Mouse (Mus musculus) limb, embryonic 13.5 days (tissue): Measurements from ENCODE around the gene Cask. TPM values are rescaled to one million over a fixed set of nuclear protein-coding genes. Genes with fewer than 3 reads are reported as not detected.
A peak's percentile ranks its signal among the peaks of the same experiment; 100 is the strongest.

Experiments
- ATAC-seq: fragments of 200-750 bp; cut with Nextera tagmentation; 2 replicates; pipeline ENCODE4 v1.8.0; 2017; ENCODE audit warnings: low read depth, moderate number of reproducible peaks, moderate TSS enrichment; ENCODE audit not compliant: low FRiP score
- H3K27ac ChIP-seq: fragments of 300-500 bp; sonication (generic); 2 replicates; pipeline ENCODE4 v1.5.1; 2015; ENCODE audit warnings: inconsistent platforms, mild to moderate bottlenecking, moderate library complexity
- H3K27me3 ChIP-seq: fragments of 300-500 bp; sonication (generic); 2 replicates; pipeline ENCODE4 v1.6.1; 2015; ENCODE audit warnings: mild to moderate bottlenecking, inconsistent platforms
- H3K36me3 ChIP-seq: fragments of 300-500 bp; sonication (generic); 2 replicates; pipeline ENCODE4 v1.6.1; 2015; ENCODE audit warnings: inconsistent platforms, mild to moderate bottlenecking, moderate library complexity
- H3K4me1 ChIP-seq: fragments of 300-500 bp; sonication (generic); 2 replicates; pipeline ENCODE4 v1.6.1; 2015; ENCODE audit warnings: inconsistent platforms
- H3K4me2 ChIP-seq: fragments of 300-500 bp; sonication (generic); replicated peaks from 2 replicates; pipeline ENCODE4 v1.6.1; 2015; ENCODE audit warnings: inconsistent platforms, mild to moderate bottlenecking, moderate library complexity
- H3K4me3 ChIP-seq: fragments of 300-500 bp; sonication (generic); 2 replicates; pipeline ENCODE4 v1.5.1; 2015; ENCODE audit warnings: moderate library complexity, mild to moderate bottlenecking, inconsistent platforms
- H3K9ac ChIP-seq: fragments of 300-500 bp; sonication (generic); 2 replicates; pipeline ENCODE4 v1.6.1; 2015; ENCODE audit warnings: mild to moderate bottlenecking, inconsistent platforms
- H3K9me3 ChIP-seq: fragments of 300-500 bp; sonication (generic); 2 replicates; pipeline ENCODE4 v1.6.1; 2016; ENCODE audit warnings: inconsistent platforms
- WGBS: fragments of 180-500 bp; shearing (Covaris S2); methylation state at CpG from one replicate; pipeline ENCODE4 v1.1.7; 2015; 5-methylcytosine and 5-hydroxymethylcytosine counted together
- polyA plus RNA-seq: library from polyadenylated mRNA; unstranded; fragments of >200 nt; fragmentation: Nextera tagmentation; extraction: Ambion mirVana; gene quantifications from 2 replicates; pipeline ENCODE4 v1.2.1, GENCODE M21; 2015

The Cask gene
- polyA plus RNA-seq, 1 experiment from 2014 or later = 20.4 TPM

DNA sequence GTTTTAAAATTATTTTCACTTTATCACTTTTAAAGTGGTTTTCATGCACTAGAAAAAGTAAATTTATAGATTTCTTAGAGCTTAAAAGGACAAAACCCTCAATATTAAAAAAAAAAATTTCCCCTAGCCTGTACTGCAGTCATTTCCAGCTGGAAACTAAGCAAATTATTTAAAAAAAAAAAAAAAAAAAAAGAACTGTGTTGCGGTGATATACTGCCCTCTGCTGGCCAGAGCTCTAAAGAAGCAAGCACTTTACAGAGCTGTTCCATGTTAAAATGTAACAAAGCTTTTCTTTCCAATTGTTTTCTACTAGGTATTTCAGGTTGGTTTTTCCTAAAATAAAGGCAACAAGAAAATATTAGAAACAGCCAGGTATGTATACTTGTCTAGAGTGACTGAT lies 194.4 kb downstream of the Cask start:
- Histone ChIP-seq H3K36me3 (no peaks in the 10 kb centered on the region), H3K9ac (no peak overlapping the region), H3K27ac (no peak overlapping the region), H3K27me3 (no peaks in the 10 kb centered on the region), H3K4me1 (peaks cover 8% of the 10 kb centered on the region; the same call in 1 of the 2 replicates), H3K9me3 (no peaks in the 10 kb centered on the region), H3K4me2 (no peak overlapping the region), H3K4me3 (no peak overlapping the region)
- no peak for ATAC-seq
- 21% methylated on average over 1 of the region's 1 CpGs for WGBS

DNA sequence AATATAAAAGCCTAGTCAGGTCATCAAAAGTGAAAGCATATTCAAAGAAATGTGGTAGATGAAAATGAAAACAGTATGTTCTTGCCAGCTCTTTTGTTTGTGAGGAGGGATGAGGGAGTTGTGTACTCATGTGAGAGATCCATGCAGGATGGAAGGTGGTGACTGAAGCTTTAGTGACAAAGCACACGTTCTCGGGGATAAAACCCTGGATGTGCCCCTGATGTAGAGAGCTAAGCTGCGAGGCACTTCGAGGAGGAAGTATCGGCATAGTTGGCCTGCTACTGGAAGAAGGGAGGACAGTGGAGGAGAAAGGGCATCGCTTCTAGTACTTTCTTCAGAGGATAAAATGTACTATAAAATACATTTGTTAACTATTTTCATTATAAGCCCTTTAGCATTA lies 195.3 kb downstream of the Cask start:
- 71% methylated on average over 6 of the region's 6 CpGs for WGBS
- Histone ChIP-seq H3K27ac (0 out of 2 replicates have a peak overlapping the region, but pooled peaks have one; percentile 15), H3K4me2 (no peak overlapping the region), H3K4me3 (no peak overlapping the region), H3K36me3 (no peaks in the 10 kb centered on the region), H3K4me1 (peaks cover 8% of the 10 kb centered on the region; the same call in 1 of the 2 replicates), H3K9me3 (no peaks in the 10 kb centered on the region), H3K9ac (no peak overlapping the region), H3K27me3 (no peaks in the 10 kb centered on the region)
- ATAC-seq = no peak

GRCm38 (mm10) chrX:13655005-13655421 lies 196.2 kb downstream of the Cask start:
- no peak overlapping the region for H3K4me2 ChIP-seq
- no peaks in the 10 kb centered on the region for H3K36me3 ChIP-seq
- ATAC-seq = no peak
- H3K4me3 ChIP-seq = no peak overlapping the region
- H3K27me3 ChIP-seq = no peaks in the 10 kb centered on the region
- WGBS = 83% methylated on average over 3 of the region's 3 CpGs
- H3K9me3 ChIP-seq = no peaks in the 10 kb centered on the region
- no peak overlapping the region for H3K27ac ChIP-seq
- no peak overlapping the region for H3K9ac ChIP-seq
- H3K4me1 ChIP-seq = peaks cover 8% of the 10 kb centered on the region; the same call in 1 of the 2 replicates

DNA sequence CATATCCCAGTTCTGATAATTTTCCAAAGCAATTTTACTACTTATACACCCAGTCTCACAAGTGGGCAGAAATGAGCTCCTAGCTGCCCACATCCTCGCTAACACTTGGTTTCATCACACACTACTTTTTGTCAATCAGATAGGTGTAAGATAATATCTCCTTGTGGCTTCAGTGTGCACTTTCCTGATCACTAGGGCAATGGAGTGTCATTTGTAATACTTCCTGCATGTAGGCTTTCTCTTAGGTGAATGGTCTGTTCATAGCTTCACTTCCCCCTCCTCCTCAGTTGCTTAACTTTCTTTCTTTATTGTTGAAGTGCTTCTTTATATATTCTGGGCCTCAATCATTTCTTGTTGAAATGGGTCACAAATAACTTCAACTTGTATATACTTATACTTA lies 198.9 kb downstream of the Cask start:
- no peak overlapping the region for H3K27ac ChIP-seq
- H3K36me3 ChIP-seq = no peaks in the 10 kb centered on the region
- no peak for ATAC-seq
- no peak overlapping the region for H3K9ac ChIP-seq
- 89% methylated on average over 1 of the region's 1 CpGs for WGBS
- no peak overlapping the region for H3K4me3 ChIP-seq
- no peaks in the 10 kb centered on the region for H3K27me3 ChIP-seq
- H3K4me1 ChIP-seq = peaks cover 8% of the 10 kb centered on the region; the same call in 1 of the 2 replicates
- H3K4me2 ChIP-seq = no peak overlapping the region
- no peaks in the 10 kb centered on the region for H3K9me3 ChIP-seq

GRCm38 (mm10) chrX:13651889-13652288 lies 199.3 kb downstream of the Cask start:
- Histone ChIP-seq H3K4me1 (peaks cover 8% of the 10 kb centered on the region; the same call in 1 of the 2 replicates), H3K4me2 (no peak overlapping the region), H3K36me3 (no peaks in the 10 kb centered on the region), H3K9me3 (no peaks in the 10 kb centered on the region), H3K9ac (no peak overlapping the region), H3K4me3 (no peak overlapping the region), H3K27me3 (no peaks in the 10 kb centered on the region), H3K27ac (no peak overlapping the region)
- ATAC-seq = no peak
- WGBS = 83% methylated on average over 2 of the region's 2 CpGs

DNA sequence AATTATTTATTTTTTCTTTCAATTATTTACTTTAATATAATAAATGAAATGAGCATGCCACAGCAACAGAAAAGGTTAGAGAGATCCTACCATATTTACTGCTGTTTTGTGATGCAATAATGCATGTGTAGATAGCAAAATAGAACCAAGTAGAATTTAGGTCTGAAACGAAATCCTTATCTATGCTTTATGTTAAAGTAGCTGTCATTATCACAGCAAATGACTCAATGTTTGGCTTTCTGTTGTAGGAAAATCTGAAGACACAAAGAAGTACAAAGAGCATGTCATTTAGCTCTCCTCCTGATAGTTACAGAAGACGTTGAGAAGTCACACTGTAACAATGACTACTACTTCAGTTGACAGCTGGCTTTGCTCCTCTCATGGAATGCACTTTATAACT lies 212.3 kb downstream of the Cask start:
- ATAC-seq = no peak

GRCm38 (mm10) chrX:13636398-13636797 lies 214.8 kb downstream of the Cask start:
- Histone ChIP-seq H3K9me3 (no peaks in the 10 kb centered on the region), H3K9ac (no peak overlapping the region), H3K36me3 (no peaks in the 10 kb centered on the region), H3K27ac (no peak overlapping the region), H3K27me3 (no peaks in the 10 kb centered on the region), H3K4me3 (no peak overlapping the region), H3K4me1 (no peaks in the 10 kb centered on the region), H3K4me2 (no peak overlapping the region)
- no peak for ATAC-seq
- 89% methylated on average over 1 of the region's 1 CpGs for WGBS

More for the DNA sequence above, 212.3 kb downstream of the Cask start:
- H3K27me3 ChIP-seq = no peaks in the 10 kb centered on the region
- no peak overlapping the region for H3K4me3 ChIP-seq
- H3K36me3 ChIP-seq = no peaks in the 10 kb centered on the region
- H3K4me1 ChIP-seq = no peaks in the 10 kb centered on the region
- WGBS = 65% methylated on average over 2 of the region's 2 CpGs
- no peak overlapping the region for H3K4me2 ChIP-seq
- no peaks in the 10 kb centered on the region for H3K9me3 ChIP-seq
- H3K9ac ChIP-seq = no peak overlapping the region
- H3K27ac ChIP-seq = no peak overlapping the region

- H3K27me3 ChIP-seq = no peaks in the 10 kb centered on the region
- H3K9me3 ChIP-seq = no peaks in the 10 kb centered on the region
- no peaks in the 10 kb centered on the region for H3K36me3 ChIP-seq
- no peaks in the 10 kb centered on the region for H3K4me1 ChIP-seq
- H3K4me3 ChIP-seq = no peak within 1 kb of the TSS
- ATAC-seq = no peak
- WGBS = 69% methylated on average over 5 of the region's 5 CpGs
- H3K27ac ChIP-seq = no peak within 1 kb of the TSS
- no peak within 1 kb of the TSS for H3K9ac ChIP-seq
- H3K4me2 ChIP-seq = no peak within 1 kb of the TSS
Observed at GRCm38 (mm10) chrX:13631599-13632283, 219.4 kb downstream of the Cask start, which contains the start of gene Gpr34. TSS of gene Gpr34 (plus strand) at chrX:13632089.

- Histone ChIP-seq H3K36me3 (no peaks in the 10 kb centered on the region), H3K9ac (no peak overlapping the region), H3K27ac (no peak overlapping the region), H3K4me3 (no peak overlapping the region), H3K4me2 (no peak overlapping the region), H3K9me3 (no peaks in the 10 kb centered on the region), H3K27me3 (no peaks in the 10 kb centered on the region), H3K4me1 (no peaks in the 10 kb centered on the region)
- 81% methylated on average over 5 of the region's 5 CpGs for WGBS
- no peak for ATAC-seq
Observed at GRCm38 (mm10) chrX:13622654-13623053, 228.5 kb downstream of the Cask start.

GRCm38 (mm10) chrX:13621473-13621872 lies 229.7 kb downstream of the Cask start:
- Histone ChIP-seq H3K9me3 (no peaks in the 10 kb centered on the region), H3K4me3 (no peak overlapping the region), H3K4me1 (no peaks in the 10 kb centered on the region), H3K4me2 (no peak overlapping the region), H3K36me3 (no peaks in the 10 kb centered on the region), H3K9ac (no peak overlapping the region), H3K27me3 (no peaks in the 10 kb centered on the region), H3K27ac (no peak overlapping the region)
- WGBS = 83% methylated on average over 4 of the region's 4 CpGs
- ATAC-seq = no peak

- WGBS = 83% methylated on average over 4 of the region's 4 CpGs
- Histone ChIP-seq H3K4me2 (no peak overlapping the region), H3K27ac (no peak overlapping the region), H3K9ac (no peak overlapping the region), H3K27me3 (no peaks in the 10 kb centered on the region), H3K4me3 (no peak overlapping the region), H3K36me3 (0 out of 2 replicates have a peak, but pooled peaks cover 5% of the 10 kb centered on the region), H3K4me1 (no peaks in the 10 kb centered on the region), H3K9me3 (no peaks in the 10 kb centered on the region)
- ATAC-seq = no peak
Observed at GRCm38 (mm10) chrX:13618476-13618875, 232.7 kb downstream of the Cask start.

- Histone ChIP-seq H3K4me2 (no peak overlapping the region), H3K9ac (no peak overlapping the region), H3K9me3 (no peaks in the 10 kb centered on the region), H3K27ac (no peak overlapping the region), H3K36me3 (peaks cover 9% of the 10 kb centered on the region; the same call in 1 of the 2 replicates), H3K4me3 (no peak overlapping the region), H3K27me3 (no peaks in the 10 kb centered on the region), H3K4me1 (no peaks in the 10 kb centered on the region)
- 87% methylated on average over 1 of the region's 1 CpGs for WGBS
- no peak for ATAC-seq
Observed at GRCm38 (mm10) chrX:13617294-13617693, 233.9 kb downstream of the Cask start.

- no peaks in the 10 kb centered on the region for H3K9me3 ChIP-seq
- no peak for ATAC-seq
- no peak overlapping the region for H3K27ac ChIP-seq
- H3K36me3 ChIP-seq = peaks cover 9% of the 10 kb centered on the region; the same call in 1 of the 2 replicates
- 64% methylated on average over 1 of the region's 1 CpGs for WGBS
- no peaks in the 10 kb centered on the region for H3K4me1 ChIP-seq
- no peak overlapping the region for H3K4me2 ChIP-seq
- no peak overlapping the region for H3K9ac ChIP-seq
- H3K4me3 ChIP-seq = no peak overlapping the region
- H3K27me3 ChIP-seq = no peaks in the 10 kb centered on the region
Observed at GRCm38 (mm10) chrX:13616726-13617125, 234.4 kb downstream of the Cask start.
